Mouse (Mus musculus): ENCODE data around the gene Rbm26. TPM values are rescaled to one million over a fixed set of nuclear protein-coding genes. Genes with fewer than 3 reads are reported as not detected.

The Rbm26 gene
- total and polyA plus RNA-seq, 3 experiments = 27.9 to 73.5 (median 50.6) TPM

DNA sequence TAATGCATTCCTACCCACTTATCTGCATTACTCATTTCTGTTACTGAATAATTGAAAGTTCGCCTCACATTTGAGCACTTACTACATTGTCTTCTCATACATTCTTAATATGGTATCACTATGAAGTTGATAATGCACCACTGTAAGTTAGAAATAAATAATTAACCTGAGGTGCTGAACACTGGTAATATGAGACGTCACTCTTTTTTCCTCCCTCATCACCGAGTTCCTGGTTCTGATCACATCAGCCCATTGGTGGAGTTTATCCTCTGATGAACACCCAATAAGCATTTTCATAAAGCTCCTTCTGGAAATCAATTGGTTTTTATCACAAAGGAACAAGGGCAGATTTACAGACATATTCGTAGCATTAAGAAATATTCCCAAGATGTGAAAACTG, 45.1 kb upstream of the Rbm26 start:
- H3K9ac ChIP-seq (ENCODE audit: insufficient read depth, low read depth) = no peak overlapping the region
- TF ChIP-seq NRF1 (IDR thresholded peaks at IDR 0.05; ENCODE audit: low read depth, low read length) (no peak), BHLHE40 (IDR thresholded peaks at IDR 0.05; ENCODE audit: low read depth, low read length) (no peak), CTCF (conservative IDR thresholded peaks at IDR 0.05 in 1 of 2, IDR thresholded peaks at IDR 0.05 in 1 of 2; ENCODE audit: low read depth in 2 of 2, low read length in 2 of 2) (no peak), RCOR1 (conservative IDR thresholded peaks at IDR 0.05; ENCODE audit: low read depth, low read length) (no peak), ZKSCAN1 (IDR thresholded peaks at IDR 0.05; ENCODE audit: borderline replicate concordance, low read depth, low read length) (no peak), UBTF (IDR thresholded peaks at IDR 0.05; ENCODE audit: low read depth, low read length) (no peak), TBP (conservative IDR thresholded peaks at IDR 0.05; ENCODE audit: low read depth, low read length) (no peak), GABPA (IDR thresholded peaks at IDR 0.05; ENCODE audit: insufficient replicate concordance, low read depth, low read length) (no peak), SIN3A (IDR thresholded peaks at IDR 0.05; ENCODE audit: low read length) (no peak), TCF12 (IDR thresholded peaks at IDR 0.05; ENCODE audit: low read depth, low read length) (no peak), EP300 (IDR thresholded peaks at IDR 0.05; ENCODE audit: low read length) (no peak), CHD1 (IDR thresholded peaks at IDR 0.05; ENCODE audit: low read depth, low read length) (no peak), ELF1 (IDR thresholded peaks at IDR 0.05; ENCODE audit: low read depth, low read length) (no peak), SMC3 (IDR thresholded peaks at IDR 0.05; ENCODE audit: low read depth, low read length) (no peak)
- no peak overlapping the region for H3K27ac ChIP-seq (ENCODE audit: insufficient read depth, low read depth)
- no peak overlapping the region for H3K4me3 ChIP-seq (replicated peaks in 1 of 3; ENCODE audit: low read depth in 2 of 3, low read length in 2 of 3, poor library complexity in 1 of 3)
- dilution Hi-C loops (cut with MboI; ENCODE audit: extremely low pct_ligation_motif_present, extremely low pct_unique_long_range_greater_than_20kb, low sequenced_read_pairs) = no loop called here
- no peaks in the 10 kb centered on the region for H3K9me3 ChIP-seq (replicated peaks; ENCODE audit: low read length)
- no peaks in the 10 kb centered on the region for H3K27me3 ChIP-seq (replicated peaks)
- H3K4me2 ChIP-seq (ENCODE audit: insufficient read depth, low read depth, poor library complexity, severe bottlenecking) = no peak overlapping the region
- H3K4me1 ChIP-seq (ENCODE audit: control insufficient read depth in 1 of 2, insufficient read depth in 2 of 2) = peaks cover 0 to 11% of the 10 kb centered on the region in 2 experiments; a peak in 1 of 4 replicates
- H3K36me3 ChIP-seq (replicated peaks in 1 of 2; ENCODE audit: control insufficient read depth in 1 of 2, insufficient read depth in 1 of 2, low read length in 1 of 2) = no peaks in the 10 kb centered on the region
- H3K79me2 ChIP-seq (replicated peaks; ENCODE audit: control insufficient read depth, extremely low read depth, insufficient read depth, poor library complexity, severe bottlenecking) = no peaks in the 10 kb centered on the region
- in situ Hi-C loops (cut with MboI; ENCODE audit: low pct_ligation_motif_present, low pct_unique_long_range_greater_than_20kb, low sequenced_read_pairs) = no loop called here
- DNase-seq (ENCODE audit: extremely low read depth) = no peak

DNA sequence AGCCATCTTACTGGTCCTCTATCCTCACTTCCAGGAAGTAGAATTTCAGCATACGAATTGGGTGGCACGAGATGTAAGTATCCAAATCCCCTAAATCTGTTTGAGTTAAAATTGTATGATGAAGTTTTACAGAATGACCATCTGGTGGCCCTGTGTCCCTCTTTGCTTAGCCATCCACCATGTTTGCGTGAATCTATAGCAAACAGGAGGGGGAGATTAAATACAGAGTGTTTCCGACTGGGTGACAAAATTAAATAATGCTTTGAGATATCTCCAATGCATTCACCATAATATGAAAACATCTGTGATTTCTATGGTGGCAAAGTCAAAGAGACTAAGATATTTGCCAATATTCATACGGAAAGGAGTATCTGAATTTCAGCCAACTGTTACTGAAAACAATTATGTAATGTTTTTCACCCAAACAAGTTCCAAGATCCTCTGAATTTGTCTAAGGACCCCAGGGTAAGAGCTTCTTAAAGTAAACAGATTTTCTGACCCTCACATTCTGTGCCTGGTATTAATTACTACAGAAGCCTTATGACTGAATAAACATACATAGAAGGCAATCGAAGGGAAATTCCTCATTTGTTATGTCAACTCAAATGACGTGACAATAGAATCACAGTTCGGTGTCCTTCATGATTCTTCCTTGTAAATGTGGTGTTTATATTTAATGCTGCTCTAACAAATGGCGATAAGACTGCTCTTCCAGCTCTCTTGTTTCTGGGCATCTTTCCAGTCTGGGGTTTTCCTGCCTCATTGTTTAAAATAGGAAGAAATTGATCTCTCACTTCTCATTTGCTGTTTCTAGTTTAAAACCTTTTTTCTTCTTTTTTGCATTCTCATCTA, 42.6 kb upstream of the Rbm26 start:
- no peak overlapping the region for H3K4me2 ChIP-seq (ENCODE audit: insufficient read depth, low read depth, poor library complexity, severe bottlenecking)
- no peak overlapping the region for H3K27ac ChIP-seq (ENCODE audit: insufficient read depth, low read depth)
- in situ Hi-C loops (cut with MboI; ENCODE audit: low pct_ligation_motif_present, low pct_unique_long_range_greater_than_20kb, low sequenced_read_pairs) (no loop called here), dilution Hi-C loops (cut with MboI; ENCODE audit: extremely low pct_ligation_motif_present, extremely low pct_unique_long_range_greater_than_20kb, low sequenced_read_pairs) (no loop called here)
- peaks cover 0 to 11% of the 10 kb centered on the region in 2 experiments; a peak in 1 of 4 replicates for H3K4me1 ChIP-seq (ENCODE audit: control insufficient read depth in 1 of 2, insufficient read depth in 2 of 2)
- H3K79me2 ChIP-seq (replicated peaks; ENCODE audit: control insufficient read depth, extremely low read depth, insufficient read depth, poor library complexity, severe bottlenecking) = no peaks in the 10 kb centered on the region
- DNase-seq (ENCODE audit: extremely low read depth) = no peak
- TF ChIP-seq RCOR1 (conservative IDR thresholded peaks at IDR 0.05; ENCODE audit: low read depth, low read length) (no peak), ZNF384 (IDR thresholded peaks at IDR 0.05; ENCODE audit: low read depth, low read length) (no peak), MAFK (IDR thresholded peaks at IDR 0.05; ENCODE audit: insufficient replicate concordance, low read length) (no peak), ZC3H11A (IDR thresholded peaks at IDR 0.05; ENCODE audit: low read depth, low read length) (no peak), MAZ (IDR thresholded peaks at IDR 0.05; ENCODE audit: low read depth, low read length) (no peak), ETS1 (conservative IDR thresholded peaks at IDR 0.05; ENCODE audit: low read depth, low read length) (no peak), JUND (conservative IDR thresholded peaks at IDR 0.05; ENCODE audit: low read depth, low read length) (no peak), MAX (IDR thresholded peaks at IDR 0.05; ENCODE audit: low read length) (no peak), EP300 (IDR thresholded peaks at IDR 0.05; ENCODE audit: low read length) (no peak), E2F4 (IDR thresholded peaks at IDR 0.05; ENCODE audit: insufficient replicate concordance, low read depth, low read length) (no peak), RAD21 (IDR thresholded peaks at IDR 0.05; ENCODE audit: low read depth, low read length) (no peak)
- H3K4me3 ChIP-seq (replicated peaks in 1 of 3; ENCODE audit: low read depth in 2 of 3, low read length in 2 of 3, poor library complexity in 1 of 3) = no peak overlapping the region
- no peaks in the 10 kb centered on the region for H3K9me3 ChIP-seq (replicated peaks; ENCODE audit: low read length)
- H3K9ac ChIP-seq (ENCODE audit: insufficient read depth, low read depth) = no peak overlapping the region
- H3K27me3 ChIP-seq (replicated peaks) = no peaks in the 10 kb centered on the region
- H3K36me3 ChIP-seq (replicated peaks in 1 of 2; ENCODE audit: control insufficient read depth in 1 of 2, insufficient read depth in 1 of 2, low read length in 1 of 2) = no peaks in the 10 kb centered on the region

Measured in CH12.LX (cell line).